Mouse (Mus musculus) hindbrain, embryonic 12.5 days (tissue): Measurements from ENCODE around the gene Ttyh2. TPM values are rescaled to one million over a fixed set of nuclear protein-coding genes. Genes with fewer than 3 reads are reported as not detected.
"Not testable (repeated sequence)": the region's sequence is repeated elsewhere in the genome, so short reads cannot be mapped to it uniquely, and the experiment has no call there.

Experiments
- ATAC-seq: fragments of 200-750 bp; cut with Nextera tagmentation; 2 replicates; pipeline ENCODE4 v1.8.0; 2017; ENCODE audit warnings: moderate TSS enrichment; ENCODE audit not compliant: low FRiP score
- H3K27ac ChIP-seq: fragments of 300-500 bp; sonication (generic); 2 replicates; pipeline ENCODE4 v1.5.1; 2016; ENCODE audit warnings: mild to moderate bottlenecking
- H3K27me3 ChIP-seq: fragments of 300-500 bp; sonication (generic); 2 replicates; pipeline ENCODE4 v1.6.1; 2016; ENCODE audit warnings: mild to moderate bottlenecking
- H3K36me3 ChIP-seq: fragments of 300-500 bp; sonication (generic); 2 replicates; pipeline ENCODE4 v1.6.1; 2016; ENCODE audit warnings: mild to moderate bottlenecking
- H3K4me1 ChIP-seq: fragments of 300-500 bp; sonication (generic); 2 replicates; pipeline ENCODE4 v1.6.1; 2016
- H3K4me2 ChIP-seq: fragments of 300-500 bp; sonication (generic); replicated peaks from 2 replicates; pipeline ENCODE4 v1.6.1; 2016; ENCODE audit warnings: mild to moderate bottlenecking
- H3K4me3 ChIP-seq: fragments of 300-500 bp; sonication (generic); 2 replicates; pipeline ENCODE4 v1.5.1; 2016; ENCODE audit warnings: mild to moderate bottlenecking
- H3K9ac ChIP-seq: fragments of 300-500 bp; sonication (generic); 2 replicates; pipeline ENCODE4 v1.6.1; 2016; ENCODE audit warnings: mild to moderate bottlenecking, moderate library complexity
- H3K9me3 ChIP-seq: fragments of 300-500 bp; sonication (generic); replicated peaks from 2 replicates; pipeline ENCODE4 v1.6.1; 2016; ENCODE audit warnings: mild to moderate bottlenecking
- WGBS: fragments of 180-500 bp; shearing (Covaris S2); methylation state at CpG from one replicate; pipeline ENCODE4 v1.1.7; 2016; 5-methylcytosine and 5-hydroxymethylcytosine counted together
- polyA plus RNA-seq: library from polyadenylated mRNA; unstranded; fragments of >200 nt; fragmentation: Nextera tagmentation; extraction: Ambion mirVana; gene quantifications from 2 replicates; pipeline ENCODE4 v1.2.1, GENCODE M21; 2016

Gene Ttyh2
- polyA plus RNA-seq, 1 experiment from 2014 or later = 18.0 TPM

DNA sequence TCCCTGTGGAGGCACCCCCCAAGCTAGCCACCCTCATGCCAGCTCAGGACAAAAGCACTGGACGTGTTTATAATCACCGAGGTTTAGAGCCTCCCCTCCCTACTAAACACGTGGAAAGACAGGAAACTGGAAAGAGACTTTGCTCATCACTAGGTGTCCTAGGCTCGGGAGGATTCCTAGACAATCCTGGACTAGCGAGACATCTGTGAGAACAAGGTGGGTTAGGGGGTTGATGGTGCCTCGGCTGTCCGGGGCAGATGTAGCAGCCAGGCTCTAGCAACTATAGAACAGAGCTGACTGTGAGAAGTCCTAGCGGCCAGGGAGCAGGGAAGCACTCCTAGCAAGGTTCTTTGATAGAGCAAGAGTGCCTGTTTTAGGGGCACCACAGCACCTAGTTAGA lies 1.1 kb upstream of the Ttyh2 start:
- Histone ChIP-seq H3K27me3 (0 out of 2 replicates have a peak, but pooled peaks cover 13% of the 10 kb centered on the region), H3K4me2 (no peak overlapping the region), H3K27ac (0 out of 2 replicates have a peak overlapping the region, but pooled peaks have one; percentile 4), H3K9ac (no peak overlapping the region), H3K36me3 (peaks cover 37% of the 10 kb centered on the region), H3K4me1 (peaks cover 52% of the 10 kb centered on the region), H3K9me3 (no peaks in the 10 kb centered on the region), H3K4me3 (no peak overlapping the region)
- ATAC-seq = no peak
- 55% methylated on average over 8 of the region's 8 CpGs for WGBS

GRCm38 (mm10) chr11:114674796-114675195 lies 435 bp upstream of the Ttyh2 start:
- Histone ChIP-seq H3K4me1 (peaks cover 51% of the 10 kb centered on the region), H3K4me2 (peak overlapping the region; percentile 88), H3K27me3 (0 out of 2 replicates have a peak, but pooled peaks cover 13% of the 10 kb centered on the region), H3K36me3 (peaks cover 37% of the 10 kb centered on the region)
- not testable (repeated sequence) for ATAC-seq, H3K9me3 ChIP-seq, H3K27ac ChIP-seq, H3K9ac ChIP-seq, H3K4me3 ChIP-seq
- WGBS = 94% methylated on average over 2 of the region's 3 CpGs

DNA sequence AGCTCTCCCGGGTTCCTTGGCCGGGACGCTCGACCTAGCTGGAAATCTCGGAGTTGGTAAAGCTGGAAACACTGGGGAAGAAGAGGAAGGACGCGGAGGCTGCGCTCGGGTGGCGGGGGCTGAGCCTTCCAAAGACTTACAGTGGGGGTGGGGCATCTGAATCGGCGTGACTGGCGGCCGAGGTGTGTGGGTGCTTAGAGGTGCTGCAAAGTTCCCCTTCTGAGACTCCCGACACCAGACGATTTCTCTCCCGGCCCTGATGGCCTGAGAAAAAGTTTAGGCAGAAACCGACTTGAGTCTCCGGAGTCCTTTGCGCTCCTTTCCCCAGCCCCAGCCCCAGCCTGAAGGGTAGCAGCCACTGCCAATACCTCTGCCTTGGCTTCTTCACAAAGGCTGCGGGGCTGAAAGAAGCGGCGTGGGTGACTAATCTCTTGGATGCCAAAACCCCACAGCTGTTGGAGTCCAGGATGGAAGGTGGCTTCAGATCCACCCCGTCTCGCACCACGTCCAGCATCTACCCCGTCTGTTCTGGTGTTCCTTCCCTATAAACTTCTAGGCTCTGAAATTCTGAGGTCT lies 683 bp downstream of the Ttyh2 start:
- Histone ChIP-seq H3K27ac (0 out of 2 replicates have a peak overlapping the region, but pooled peaks have one; percentile 44), H3K4me3 (peak overlapping the region; percentile 53), H3K4me2 (peak overlapping the region; percentile 88), H3K9me3 (no peaks in the 10 kb centered on the region), H3K9ac (peak overlapping the region; percentile 56), H3K36me3 (peaks cover 30% of the 10 kb centered on the region), H3K27me3 (0 out of 2 replicates have a peak, but pooled peaks cover 13% of the 10 kb centered on the region), H3K4me1 (peaks cover 48% of the 10 kb centered on the region)
- 0 out of 2 replicates have a peak, but pooled peaks have one; percentile 34 for ATAC-seq
- 2% methylated on average over 27 of the region's 27 CpGs for WGBS

GRCm38 (mm10) chr11:114676431-114676830 lies 1.2 kb downstream of the Ttyh2 start:
- H3K27me3 ChIP-seq = 0 out of 2 replicates have a peak, but pooled peaks cover 13% of the 10 kb centered on the region
- WGBS = 7% methylated on average over 14 of the region's 14 CpGs
- ATAC-seq = no peak
- peaks cover 25% of the 10 kb centered on the region for H3K36me3 ChIP-seq
- no peaks in the 10 kb centered on the region for H3K9me3 ChIP-seq
- peaks cover 48% of the 10 kb centered on the region for H3K4me1 ChIP-seq
- H3K9ac ChIP-seq = peak overlapping the region; percentile 56
- H3K4me3 ChIP-seq = peak overlapping the region; percentile 53
- peak overlapping the region; percentile 88 for H3K4me2 ChIP-seq
- no peak overlapping the region for H3K27ac ChIP-seq

DNA sequence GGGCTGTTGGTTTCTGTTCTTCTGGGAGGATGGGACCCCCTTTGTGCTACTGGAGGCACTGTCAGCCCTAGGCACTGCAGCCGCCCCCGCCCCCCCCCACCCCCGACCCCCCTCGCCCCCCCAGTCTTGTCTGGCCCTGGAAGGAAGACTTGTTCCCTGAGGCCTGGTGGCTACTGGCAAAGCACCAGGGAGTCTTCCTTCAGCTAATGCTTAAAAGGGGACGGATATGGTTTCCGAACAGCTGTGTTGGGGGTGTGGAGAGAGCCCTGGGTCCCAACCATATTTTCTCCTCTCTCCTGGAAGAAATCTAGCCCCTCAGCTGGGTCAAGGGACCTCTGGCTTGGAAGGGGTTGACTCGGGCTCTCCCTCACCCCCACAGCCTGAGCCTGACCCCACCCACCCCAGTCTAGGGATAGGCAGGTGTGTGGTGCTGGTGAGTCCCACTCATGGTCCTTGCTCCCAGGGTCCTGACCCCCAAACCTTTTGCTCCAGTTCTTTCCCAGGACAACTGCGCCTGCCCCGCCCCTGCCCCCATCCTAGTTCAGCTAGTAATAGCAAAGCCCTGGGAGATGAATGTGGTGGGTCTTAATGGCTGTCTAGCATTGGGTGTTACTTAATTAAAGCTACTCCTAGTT lies 1.8 kb downstream of the Ttyh2 start:
- Histone ChIP-seq H3K9me3 (no peaks in the 10 kb centered on the region), H3K4me3 (peak overlapping the region; percentile 53), H3K4me1 (peaks cover 48% of the 10 kb centered on the region), H3K27ac (0 out of 2 replicates have a peak overlapping the region, but pooled peaks have one; percentile 9), H3K36me3 (peaks cover 19% of the 10 kb centered on the region), H3K4me2 (peak overlapping the region; percentile 88), H3K9ac (peak overlapping the region; percentile 56; the same call in 1 of the 2 replicates), H3K27me3 (0 out of 2 replicates have a peak, but pooled peaks cover 13% of the 10 kb centered on the region)
- no peak for ATAC-seq
- 54% methylated on average over 7 of the region's 9 CpGs for WGBS

DNA sequence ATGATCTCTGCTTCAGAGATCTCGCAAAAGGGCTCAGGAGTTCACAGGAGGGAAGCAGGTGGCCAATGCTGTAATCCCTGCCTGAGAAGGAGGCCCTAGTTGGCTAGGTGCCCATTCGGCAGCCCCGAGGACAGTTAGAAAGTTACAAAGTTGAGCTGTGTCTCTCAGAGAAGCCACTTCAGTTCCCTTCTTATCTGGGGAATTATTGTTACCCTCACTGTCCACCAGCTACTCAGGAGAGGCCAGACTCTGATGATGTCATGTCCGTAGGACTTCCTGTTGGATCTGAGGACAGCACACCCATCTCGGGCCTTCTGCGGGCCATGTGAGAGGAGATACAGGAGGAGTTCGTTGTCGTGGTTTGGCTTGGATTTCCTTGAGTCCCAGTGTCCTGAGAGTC lies 4.4 kb downstream of the Ttyh2 start:
- no peak overlapping the region for H3K4me3 ChIP-seq
- 83% methylated on average over 8 of the region's 8 CpGs for WGBS
- no peak overlapping the region for H3K4me2 ChIP-seq
- 0 out of 2 replicates have a peak, but pooled peaks cover 13% of the 10 kb centered on the region for H3K27me3 ChIP-seq
- ATAC-seq = no peak
- H3K27ac ChIP-seq = no peak overlapping the region
- H3K9me3 ChIP-seq = no peaks in the 10 kb centered on the region
- peaks cover 45% of the 10 kb centered on the region for H3K4me1 ChIP-seq
- H3K36me3 ChIP-seq = no peaks in the 10 kb centered on the region
- no peak overlapping the region for H3K9ac ChIP-seq

GRCm38 (mm10) chr11:114680291-114680690 lies 5.1 kb downstream of the Ttyh2 start:
- no peak overlapping the region for H3K4me2 ChIP-seq
- 0 out of 2 replicates have a peak, but pooled peaks cover 13% of the 10 kb centered on the region for H3K27me3 ChIP-seq
- H3K4me1 ChIP-seq = peaks cover 49% of the 10 kb centered on the region
- H3K36me3 ChIP-seq = no peaks in the 10 kb centered on the region
- ATAC-seq = no peak
- H3K4me3 ChIP-seq = no peak overlapping the region
- WGBS = 61% methylated on average over 10 of the region's 10 CpGs
- no peaks in the 10 kb centered on the region for H3K9me3 ChIP-seq
- no peak overlapping the region for H3K27ac ChIP-seq
- H3K9ac ChIP-seq = no peak overlapping the region

DNA sequence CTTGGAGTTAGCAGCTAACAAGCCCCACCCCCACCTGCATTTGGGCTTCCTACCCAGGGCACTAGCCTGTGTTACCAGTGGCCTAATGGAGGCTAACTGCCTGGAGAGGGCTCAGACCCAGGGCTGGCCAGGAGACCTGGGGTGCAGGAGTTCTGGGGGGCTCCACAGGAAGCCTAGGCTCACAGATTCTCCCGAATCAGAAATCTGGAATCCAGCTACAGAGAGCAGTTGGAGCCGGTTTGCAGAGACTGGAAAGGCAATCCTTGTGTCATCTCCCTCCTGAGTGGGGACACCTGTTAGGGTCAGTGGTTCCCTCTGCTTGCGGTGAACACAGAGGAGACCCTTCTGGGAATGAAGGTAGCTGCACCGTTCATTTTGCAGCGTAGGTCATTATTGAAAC lies 5.8 kb downstream of the Ttyh2 start:
- WGBS = 53% methylated on average over 5 of the region's 5 CpGs
- Histone ChIP-seq H3K27ac (no peak overlapping the region), H3K4me3 (no peak overlapping the region), H3K4me2 (no peak overlapping the region), H3K9me3 (no peaks in the 10 kb centered on the region), H3K27me3 (0 out of 2 replicates have a peak, but pooled peaks cover 13% of the 10 kb centered on the region), H3K36me3 (no peaks in the 10 kb centered on the region), H3K9ac (no peak overlapping the region), H3K4me1 (peaks cover 41% of the 10 kb centered on the region)
- ATAC-seq = no peak

- H3K9ac ChIP-seq = no peak overlapping the region
- no peak overlapping the region for H3K4me3 ChIP-seq
- H3K4me2 ChIP-seq = no peak overlapping the region
- no peaks in the 10 kb centered on the region for H3K36me3 ChIP-seq
- no peak for ATAC-seq
- H3K9me3 ChIP-seq = no peaks in the 10 kb centered on the region
- peaks cover 28% of the 10 kb centered on the region for H3K4me1 ChIP-seq
- H3K27ac ChIP-seq = no peak overlapping the region
- WGBS = 88% methylated on average over 13 of the region's 13 CpGs
- 0 out of 2 replicates have a peak, but pooled peaks cover under 1% of the 10 kb centered on the region for H3K27me3 ChIP-seq
These were observed 7.2 kb downstream of the Ttyh2 start for GRCm38 (mm10) chr11:114682321-114682900.

GRCm38 (mm10) chr11:114683029-114683721 lies 7.9 kb downstream of the Ttyh2 start:
- no peak overlapping the region for H3K4me2 ChIP-seq
- H3K36me3 ChIP-seq = no peaks in the 10 kb centered on the region
- no peak overlapping the region for H3K9ac ChIP-seq
- no peaks in the 10 kb centered on the region for H3K9me3 ChIP-seq
- no peaks in the 10 kb centered on the region for H3K27me3 ChIP-seq
- 83% methylated on average over 10 of the region's 10 CpGs for WGBS
- no peak overlapping the region for H3K4me3 ChIP-seq
- H3K4me1 ChIP-seq = peaks cover 33% of the 10 kb centered on the region
- ATAC-seq = no peak
- H3K27ac ChIP-seq = no peak overlapping the region

DNA sequence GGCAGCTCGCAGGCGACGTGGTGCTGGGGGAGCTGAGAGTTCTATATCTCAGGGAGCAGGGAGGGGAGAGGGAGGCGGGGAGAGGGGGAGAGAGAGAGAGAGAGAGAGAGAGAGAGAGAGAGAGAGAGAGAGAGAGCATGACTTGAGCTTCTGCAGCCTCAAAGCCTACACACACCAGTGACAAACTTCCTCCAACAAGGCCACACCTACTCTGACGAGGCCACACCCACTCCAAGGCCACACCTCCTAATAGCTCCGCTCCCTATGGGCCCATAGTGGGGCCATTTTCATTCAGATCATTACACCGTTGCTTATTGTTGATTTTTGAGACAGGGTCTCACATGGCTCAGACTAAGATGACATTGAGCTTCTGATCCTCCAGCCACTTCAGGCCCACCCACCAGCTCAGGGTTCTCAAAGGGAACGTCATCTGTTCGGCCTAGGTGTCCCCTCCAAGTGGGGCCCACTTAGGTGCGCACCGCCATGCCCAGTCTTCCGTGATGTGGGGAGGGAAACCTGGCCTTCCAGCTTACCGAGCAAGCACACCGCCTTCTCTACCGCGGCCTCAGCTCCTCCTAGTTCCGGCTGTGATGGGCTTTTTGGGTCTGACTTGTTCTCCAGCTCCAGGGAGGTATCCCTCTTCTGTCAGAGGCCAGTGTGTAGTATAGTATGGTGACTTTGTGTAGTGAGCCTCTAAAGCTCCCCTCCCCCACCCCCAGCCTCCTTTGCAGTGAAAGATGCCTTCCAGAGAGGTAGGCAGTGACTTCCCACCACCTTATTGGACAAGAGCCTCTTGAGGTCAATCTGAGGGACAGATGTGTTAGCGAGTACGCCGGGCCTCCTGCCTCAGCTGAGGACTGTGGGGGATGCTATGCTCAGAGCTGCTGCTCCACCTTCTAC lies 8.7 kb downstream of the Ttyh2 start:
- Histone ChIP-seq H3K4me1 (peaks cover 33% of the 10 kb centered on the region), H3K9me3 (no peaks in the 10 kb centered on the region), H3K4me3 (no peak overlapping the region), H3K27ac (no peak overlapping the region), H3K27me3 (no peaks in the 10 kb centered on the region), H3K4me2 (no peak overlapping the region), H3K9ac (no peak overlapping the region), H3K36me3 (no peaks in the 10 kb centered on the region)
- WGBS = 71% methylated on average over 19 of the region's 20 CpGs
- ATAC-seq = no peak
